Mouse (Mus musculus) CD4-positive naive resting alpha-beta T cell, adult 76 days (primary cell): ENCODE results near the gene Dpyd. TPM values are rescaled to one million over a fixed set of nuclear protein-coding genes. Genes with fewer than 3 reads are reported as not detected.

Experiments used
- total RNA-seq: library from RNA; stranded (reverse); gene quantifications from one replicate; pipeline ENCODE4 v1.2.4, GENCODE M21; 2023

Gene Dpyd
- total RNA-seq: not detected

DNA sequence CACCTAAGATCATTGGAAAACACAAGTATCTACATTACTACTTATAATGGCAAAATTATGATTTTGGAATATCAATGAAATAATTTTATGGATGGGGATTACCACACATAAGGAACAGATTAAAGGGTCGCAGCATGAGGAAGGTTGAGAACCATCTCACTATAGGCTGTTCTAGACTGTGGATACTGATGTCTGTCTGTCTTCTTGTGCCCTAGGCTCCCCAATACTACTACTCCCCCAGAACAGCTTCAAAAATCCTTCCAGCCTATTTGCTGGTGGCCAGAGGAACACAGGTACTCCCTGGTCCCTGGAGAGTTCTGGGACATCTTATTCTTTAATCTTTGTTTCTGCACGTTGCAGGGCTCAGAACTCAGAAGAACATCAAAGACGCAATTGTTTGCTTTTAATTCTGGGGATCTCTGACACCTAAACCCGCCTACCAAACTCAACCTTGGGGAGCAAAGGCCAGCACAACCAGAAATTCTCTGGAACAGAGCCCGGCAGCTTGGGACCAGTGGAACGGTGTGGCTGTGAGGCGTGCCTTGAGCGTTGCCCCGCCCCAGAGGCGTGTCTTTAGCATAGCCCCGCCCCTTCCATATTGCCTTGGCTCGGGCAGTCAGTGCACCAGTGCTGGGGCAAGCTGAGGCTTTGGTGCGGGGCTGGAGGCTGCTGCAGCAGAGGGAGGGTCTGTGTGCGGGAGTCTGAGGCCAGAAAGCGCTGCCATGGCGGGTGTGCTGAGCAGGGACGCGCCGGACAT, at the start of gene Dpyd:
Gene Dpyd (plus strand): TSS at position 576 of the 757 bp plus-strand sequence.

